ENCODE assay signal across 25 mouse cellular contexts in the genomic region with DNA sequence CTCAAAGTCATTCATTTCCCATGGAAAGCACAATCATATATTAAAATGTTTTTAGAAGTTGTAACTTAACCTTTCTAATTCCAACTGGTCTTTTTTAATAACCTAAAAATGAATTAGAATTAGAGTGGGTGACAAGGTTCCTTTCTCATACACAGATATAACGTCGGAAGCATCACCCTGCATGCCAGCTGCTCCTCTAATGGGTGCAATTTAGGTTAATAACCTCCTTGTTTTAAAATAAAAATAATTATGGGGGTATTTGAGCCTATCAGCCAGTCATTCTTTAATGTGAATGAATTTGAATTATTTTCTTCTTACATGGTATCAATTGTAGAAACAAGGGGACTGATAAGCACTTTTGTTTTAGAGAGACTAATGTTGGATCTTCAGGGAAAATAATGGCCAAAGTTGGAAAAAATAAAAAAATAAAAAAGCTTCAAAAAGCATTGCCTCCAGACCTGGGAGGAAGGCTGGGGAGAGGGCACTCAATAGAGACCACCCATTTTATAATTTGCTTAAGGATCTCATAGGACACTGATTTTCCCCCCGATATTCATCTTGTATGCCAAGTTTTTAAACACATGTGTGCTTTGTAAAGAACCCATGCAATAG.
"Had no signal": no experiment of that assay in that cellular context is flagged by ENCODE, and none has a peak within 500 bp of the region (broad histone marks: within the 10 kb centered on the region; RNA-seq: fewer than 3 reads in every experiment).

No protein-coding gene starts in this region.

- H3K27ac ChIP-seq: heart, adult 2 months; heart, embryonic 13.5 days; heart, embryonic 15.5 days; hindbrain, embryonic 13.5 days; hindbrain, embryonic 15.5 days; hindbrain, postnatal 0 days; kidney, embryonic 15.5 days; kidney, postnatal 0 days; limb, embryonic 13.5 days; limb, embryonic 15.5 days; liver, embryonic 12.5 days; liver, embryonic 14.5 days had no signal

- H3K27me3 ChIP-seq: heart, embryonic 13.5 days; heart, embryonic 15.5 days; hindbrain, embryonic 13.5 days; hindbrain, embryonic 15.5 days; kidney, embryonic 15.5 days; limb, embryonic 13.5 days; limb, embryonic 15.5 days; liver, embryonic 12.5 days had no signal

- H3K9me3 ChIP-seq: heart, embryonic 13.5 days; heart, embryonic 15.5 days; hindbrain, embryonic 13.5 days; hindbrain, embryonic 15.5 days; kidney, embryonic 15.5 days; limb, embryonic 13.5 days; limb, embryonic 15.5 days; liver, embryonic 12.5 days had no signal

- ATAC-seq: hindbrain, postnatal 0 days; intestine, embryonic 16.5 days; liver, embryonic 12.5 days had no signal

- H3K36me3 ChIP-seq: heart, embryonic 13.5 days; heart, embryonic 15.5 days; hindbrain, embryonic 13.5 days; hindbrain, embryonic 15.5 days; kidney, embryonic 15.5 days; limb, embryonic 13.5 days; limb, embryonic 15.5 days; liver, embryonic 12.5 days had no signal

- H3K4me2 ChIP-seq: heart, embryonic 11.5 days; heart, embryonic 13.5 days; heart, embryonic 15.5 days; hindbrain, embryonic 13.5 days; hindbrain, embryonic 15.5 days; kidney, embryonic 15.5 days; limb, embryonic 15.5 days; liver, embryonic 12.5 days had no signal

- DNase-seq: gastrocnemius, postnatal 14 days; gastrocnemius, postnatal 36 days; heart, adult 2 months; heart, postnatal 14 days; heart, postnatal 36 days; kidney, adult 11 months; kidney, adult 2 months; kidney, adult 9 months; kidney, postnatal 14 days; kidney, postnatal 36 days; layer of hippocampus, adult 9-11 months; layer of hippocampus, postnatal 36 days had no signal

- H3K4me3 ChIP-seq: heart, adult 2 months; heart, embryonic 13.5 days; heart, embryonic 15.5 days; hindbrain, embryonic 13.5 days; hindbrain, embryonic 15.5 days; kidney, embryonic 15.5 days; limb, embryonic 15.5 days; liver, embryonic 12.5 days had no signal

- H3K4me1 ChIP-seq: heart, embryonic 13.5 days; heart, embryonic 15.5 days; hindbrain, embryonic 13.5 days; hindbrain, embryonic 15.5 days; kidney, embryonic 15.5 days; limb, embryonic 15.5 days; liver, embryonic 12.5 days had no signal

- H3K9ac ChIP-seq: heart, embryonic 13.5 days; heart, embryonic 15.5 days; hindbrain, embryonic 13.5 days; hindbrain, embryonic 15.5 days; kidney, embryonic 15.5 days; limb, embryonic 13.5 days; limb, embryonic 15.5 days; liver, embryonic 12.5 days; liver, embryonic 14.5 days had no signal
